Mouse (Mus musculus) ovary, adult 2 months (tissue): ENCODE results near the gene Mob3c. TPM values are rescaled to one million over a fixed set of nuclear protein-coding genes. Genes with fewer than 3 reads are reported as not detected.

Experiments
- polyA plus RNA-seq: library from polyadenylated mRNA; depleted of rRNA; stranded (reverse); fragments of >200 nt; gene quantifications from 2 replicates; pipeline ENCODE4 v1.2.3, GENCODE M21; 2012; rRNA removed

Mob3c gene
- 49.3 and 54.2 TPM in 2 replicates for polyA plus RNA-seq

GRCm38 (mm10) chr4:115827888-115828571, at the start of gene Mob3c:
Gene Mob3c, plus strand, starts transcription at chr4:115828092.

GRCm38 (mm10) chr4:115780918-115781317, 47.0 kb upstream of the Mob3c start, which contains the start of gene Tex38:
Gene Tex38, minus strand, starts transcription at chr4:115781018.

GRCm38 (mm10) chr4:115784769-115785510, 43.0 kb upstream of the Mob3c start, which contains the start of gene Atpaf1:
Gene Atpaf1, plus strand, starts transcription at chr4:115784812.

GRCm38 (mm10) chr4:115838696-115839641, 11.1 kb downstream of the Mob3c start, which contains the start of gene Mknk1:
Gene Mknk1, plus strand, starts transcription at chr4:115839198.

GRCm38 (mm10) chr4:115884022-115884421, 56.1 kb downstream of the Mob3c start, which contains the start of gene Kncn:
Gene Kncn, plus strand, starts transcription at chr4:115884400.

Other genes with a start within 250 kb of the Mob3c start
- not detected in 2 replicates for gene Cyp4a32, start 227.1 kb upstream of the Mob3c start, polyA plus RNA-seq
- 17.8 and 18.7 TPM in 2 replicates for gene Cyp4b1, start 180.4 kb upstream of the Mob3c start, polyA plus RNA-seq
- gene Efcab14, start 90.3 kb upstream of the Mob3c start, polyA plus RNA-seq = 29.5 and 33.5 TPM in 2 replicates
- 0.21 and 0.38 TPM in 2 replicates for gene Tex38, start 47.1 kb upstream of the Mob3c start, polyA plus RNA-seq
- 74.9 and 134 TPM in 2 replicates for gene Atpaf1, start 43.3 kb upstream of the Mob3c start, polyA plus RNA-seq
- 54.0 and 58.6 TPM in 2 replicates for gene Mknk1, start 11.1 kb downstream of the Mob3c start, polyA plus RNA-seq
- gene Kncn, start 56.3 kb downstream of the Mob3c start, polyA plus RNA-seq = 0.07 TPM in 1 of 2 replicates, not detected in the other
- not detected in 2 replicates for gene 6430628N08Rik, start 62.6 kb downstream of the Mob3c start, polyA plus RNA-seq
- gene Dmbx1, start 111.8 kb downstream of the Mob3c start, polyA plus RNA-seq = 0.15 and 0.16 TPM in 2 replicates
- gene Faah, start 189.8 kb downstream of the Mob3c start, polyA plus RNA-seq = 11.5 and 18.0 TPM in 2 replicates
- 8.4 and 9.2 TPM in 2 replicates for gene Nsun4, start 225.8 kb downstream of the Mob3c start, polyA plus RNA-seq
- 31.1 and 52.0 TPM in 2 replicates for gene Uqcrh, start 247.0 kb downstream of the Mob3c start, polyA plus RNA-seq
- gene Lrrc41, start 247.2 kb downstream of the Mob3c start, polyA plus RNA-seq = 214 and 217 TPM in 2 replicates